Mouse (Mus musculus) layer of hippocampus, adult 2 months (tissue): ENCODE results near the gene Wrap53. TPM values are rescaled to one million over a fixed set of nuclear protein-coding genes. Genes with fewer than 3 reads are reported as not detected.

Experiments
- DNase-seq, 2 experiments: peaks; one replicate each; pipeline ENCODE4 v3.0.0; 2022; ENCODE audit warnings: low spot score in 2 of 2
- H3K27ac ChIP-seq: fragments of 200-600 bp; 2 replicates; pipeline ENCODE4 v1.8.1; 2022
- H3K4me3 ChIP-seq: fragments of 200-600 bp; 2 replicates; pipeline ENCODE4 v1.8.1; 2022; ENCODE audit warnings: mild to moderate bottlenecking
- CTCF ChIP-seq: fragments of 200-600 bp; conservative IDR thresholded peaks from 2 replicates; pipeline ENCODE4 v1.8.1; 2022; ENCODE audit warnings: antibody characterized with exemption, mild to moderate bottlenecking, moderate library complexity
- total RNA-seq, 2 experiments: library from RNA; stranded (reverse); gene quantifications; 2 replicates each; pipeline ENCODE4 v1.2.3; 2021

Wrap53 gene
- total RNA-seq, 2 experiments from 2014 or later = 12.0 to 14.3 TPM

DNA sequence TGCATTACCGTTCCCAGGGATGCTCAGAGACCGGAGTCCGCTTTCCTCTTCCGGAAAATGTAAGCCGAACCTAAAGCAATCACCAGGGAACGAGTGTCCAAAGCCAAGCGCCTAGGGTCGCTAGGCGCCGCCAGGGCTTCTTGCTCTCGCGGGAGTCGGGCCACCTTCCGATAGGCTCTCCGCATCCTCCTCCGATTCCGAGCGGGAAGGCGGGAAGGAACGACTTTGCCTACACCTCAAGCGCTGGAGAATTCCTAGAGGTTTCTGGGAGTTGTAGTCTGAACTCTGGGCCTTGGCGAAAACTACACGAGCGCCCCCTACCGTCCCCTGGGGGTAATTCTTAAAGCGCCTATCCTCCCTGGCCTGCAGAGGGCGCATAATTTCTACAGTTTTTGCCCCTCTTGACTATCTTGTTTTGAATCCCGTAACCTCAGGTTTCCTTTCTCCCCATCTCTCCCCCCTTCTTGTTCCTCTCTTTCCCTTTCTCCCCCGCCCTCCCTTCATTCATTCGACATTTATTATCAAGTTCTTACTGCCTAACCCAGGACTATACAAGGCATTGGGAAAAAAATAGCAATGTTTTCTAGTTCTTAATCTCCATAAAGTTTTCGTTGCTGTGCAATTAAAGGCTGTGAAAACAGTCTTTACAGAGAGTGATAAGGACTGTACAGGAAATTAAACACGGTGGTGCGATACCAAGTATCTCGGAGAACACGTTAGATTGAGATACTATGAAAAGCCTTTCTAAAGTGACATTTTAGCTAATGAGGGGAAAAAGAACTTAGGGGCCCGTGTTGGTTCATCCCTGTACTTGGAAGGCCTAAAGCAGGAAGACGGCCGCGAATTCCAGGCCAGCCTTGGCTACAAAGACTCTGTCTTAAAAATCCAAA is 682 bp downstream of the Wrap53 start:
- Histone ChIP-seq H3K4me3 (peak overlapping the region; percentile 94), H3K27ac (peak overlapping the region; percentile 98)
- DNase-seq = peak; percentile 97 to 99
- peak; percentile 99 for TF ChIP-seq CTCF

DNA sequence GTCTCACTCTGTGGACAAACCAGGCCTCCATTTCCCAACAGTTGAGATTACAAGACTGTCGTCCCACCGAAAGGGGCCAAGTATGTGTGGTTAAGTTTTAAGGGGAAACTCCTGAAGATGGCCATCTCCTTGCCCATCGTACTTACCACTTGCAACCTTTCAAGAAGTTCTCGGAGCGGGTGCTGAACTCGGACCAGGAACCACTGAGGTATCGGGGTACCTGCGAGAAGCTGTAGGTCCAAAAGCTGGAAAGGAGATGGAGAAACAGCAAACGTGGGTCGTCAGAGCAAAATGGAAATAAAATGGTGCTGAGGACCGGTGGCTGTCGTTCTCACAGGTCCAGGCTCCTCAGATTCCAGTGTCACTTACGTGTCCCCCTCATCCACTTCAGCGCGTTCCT is 1.8 kb downstream of the Wrap53 start:
- no peak for DNase-seq
- TF ChIP-seq CTCF = no peak
- H3K4me3 ChIP-seq = peak overlapping the region; percentile 94
- peak overlapping the region; percentile 84 for H3K27ac ChIP-seq

DNA sequence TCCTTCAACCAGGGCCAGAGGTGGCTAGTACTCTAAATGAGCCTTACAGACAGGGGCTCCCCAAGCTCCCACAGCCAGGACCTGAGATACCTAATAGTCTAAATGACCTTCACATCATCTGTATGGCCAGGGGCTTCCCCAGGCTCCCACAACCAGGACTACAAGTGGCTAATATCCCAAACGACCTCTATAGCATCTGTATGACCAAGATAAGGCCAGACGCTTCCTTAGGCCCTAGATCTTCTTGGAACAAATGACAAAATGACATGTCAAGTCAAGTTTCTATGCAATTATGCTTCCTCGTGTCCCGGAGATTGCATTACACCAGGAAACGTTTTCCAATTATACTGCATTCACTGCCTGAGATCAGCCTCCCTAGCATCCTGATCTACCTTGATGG is 3.7 kb downstream of the Wrap53 start:
- TF ChIP-seq CTCF = no peak
- Histone ChIP-seq H3K27ac (no peak overlapping the region), H3K4me3 (no peak overlapping the region)
- DNase-seq = no peak

DNA sequence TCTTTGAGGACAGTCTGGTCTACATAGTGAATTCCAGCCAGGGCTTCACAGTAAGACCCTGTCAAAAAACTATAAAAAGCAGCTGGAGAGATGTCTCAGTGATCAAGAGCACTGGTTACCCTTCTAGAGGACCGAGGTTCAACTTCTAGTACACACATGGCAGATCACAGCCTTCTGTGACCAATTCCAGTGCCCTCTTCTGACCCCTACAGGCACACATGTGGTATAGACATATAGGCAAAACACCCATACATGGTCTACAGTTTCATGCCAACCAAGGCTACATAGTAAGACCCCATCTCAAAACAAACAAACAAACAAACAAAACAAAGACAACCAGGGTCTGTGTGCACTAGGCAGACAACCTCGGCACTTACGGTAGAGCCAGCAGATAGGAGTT is 4.8 kb downstream of the Wrap53 start:
- Histone ChIP-seq H3K4me3 (no peak overlapping the region), H3K27ac (no peak overlapping the region)
- no peak for DNase-seq
- TF ChIP-seq CTCF = peak; percentile 67

DNA sequence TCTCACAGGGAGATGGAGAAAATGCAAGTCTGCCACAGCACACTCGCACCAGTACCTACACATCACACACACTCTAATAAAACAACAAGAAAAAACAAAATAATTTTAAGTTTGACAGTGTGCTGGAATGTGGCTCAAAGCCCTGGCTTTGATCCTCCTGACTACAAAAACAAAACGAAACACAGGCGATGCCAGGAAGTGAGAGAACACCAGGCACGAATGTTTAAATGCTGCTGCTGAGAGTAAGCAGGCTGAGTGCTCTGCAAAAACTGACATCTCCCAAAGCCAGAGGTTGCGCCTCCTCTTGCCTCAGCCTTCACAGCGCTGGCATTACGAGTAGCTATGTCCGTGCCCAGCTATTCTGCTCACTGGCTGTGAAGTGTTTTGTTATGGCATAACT is 14.9 kb downstream of the Wrap53 start:
- no peak for DNase-seq
- Histone ChIP-seq H3K27ac (peak overlapping the region; percentile 75), H3K4me3 (no peak overlapping the region)
- TF ChIP-seq CTCF = no peak

DNA sequence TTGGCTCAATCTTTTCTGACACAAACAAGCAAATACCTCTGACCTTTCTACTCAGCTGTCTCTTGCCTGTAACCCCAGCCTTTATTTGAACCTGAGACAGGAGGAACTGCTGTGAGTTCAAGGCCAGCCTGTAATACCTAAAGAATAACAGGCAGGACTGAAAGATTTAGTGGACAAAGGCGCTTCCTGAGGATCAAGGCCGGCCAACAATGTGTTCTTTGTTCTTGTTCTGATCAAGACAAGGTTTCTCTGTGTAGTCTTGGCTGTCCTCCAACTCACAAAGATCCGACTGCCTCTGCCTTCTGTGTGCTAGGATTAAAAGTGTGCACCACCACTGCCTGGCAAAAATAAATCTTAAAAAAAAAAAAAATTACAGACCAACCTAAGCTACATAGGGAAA is 15.7 kb downstream of the Wrap53 start:
- DNase-seq = no peak
- Histone ChIP-seq H3K27ac (peak overlapping the region; percentile 75), H3K4me3 (no peak overlapping the region)
- TF ChIP-seq CTCF = no peak

DNA sequence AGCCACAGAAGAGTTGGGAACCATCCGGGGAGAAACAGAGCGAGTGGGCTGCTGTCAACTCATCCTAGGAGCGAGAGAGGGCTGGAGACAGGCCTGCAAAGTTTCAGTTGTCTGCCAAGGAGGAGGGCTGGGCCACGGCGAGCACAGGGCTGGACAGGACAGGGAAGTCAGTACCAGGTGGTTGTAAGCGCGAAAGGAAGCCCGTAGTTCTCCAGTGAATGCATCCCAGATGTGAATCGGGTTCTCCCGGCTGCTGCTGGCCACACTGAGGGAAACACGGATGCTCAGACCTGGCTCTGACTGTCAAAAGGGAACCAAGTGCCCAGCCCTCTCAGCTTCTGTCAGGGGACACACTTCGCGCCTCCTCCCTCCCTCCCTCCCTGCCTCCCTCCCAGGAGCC is 16.7 kb downstream of the Wrap53 start:
- Histone ChIP-seq H3K27ac (peak overlapping the region; percentile 75), H3K4me3 (no peak overlapping the region)
- no peak for DNase-seq
- TF ChIP-seq CTCF = no peak

DNA sequence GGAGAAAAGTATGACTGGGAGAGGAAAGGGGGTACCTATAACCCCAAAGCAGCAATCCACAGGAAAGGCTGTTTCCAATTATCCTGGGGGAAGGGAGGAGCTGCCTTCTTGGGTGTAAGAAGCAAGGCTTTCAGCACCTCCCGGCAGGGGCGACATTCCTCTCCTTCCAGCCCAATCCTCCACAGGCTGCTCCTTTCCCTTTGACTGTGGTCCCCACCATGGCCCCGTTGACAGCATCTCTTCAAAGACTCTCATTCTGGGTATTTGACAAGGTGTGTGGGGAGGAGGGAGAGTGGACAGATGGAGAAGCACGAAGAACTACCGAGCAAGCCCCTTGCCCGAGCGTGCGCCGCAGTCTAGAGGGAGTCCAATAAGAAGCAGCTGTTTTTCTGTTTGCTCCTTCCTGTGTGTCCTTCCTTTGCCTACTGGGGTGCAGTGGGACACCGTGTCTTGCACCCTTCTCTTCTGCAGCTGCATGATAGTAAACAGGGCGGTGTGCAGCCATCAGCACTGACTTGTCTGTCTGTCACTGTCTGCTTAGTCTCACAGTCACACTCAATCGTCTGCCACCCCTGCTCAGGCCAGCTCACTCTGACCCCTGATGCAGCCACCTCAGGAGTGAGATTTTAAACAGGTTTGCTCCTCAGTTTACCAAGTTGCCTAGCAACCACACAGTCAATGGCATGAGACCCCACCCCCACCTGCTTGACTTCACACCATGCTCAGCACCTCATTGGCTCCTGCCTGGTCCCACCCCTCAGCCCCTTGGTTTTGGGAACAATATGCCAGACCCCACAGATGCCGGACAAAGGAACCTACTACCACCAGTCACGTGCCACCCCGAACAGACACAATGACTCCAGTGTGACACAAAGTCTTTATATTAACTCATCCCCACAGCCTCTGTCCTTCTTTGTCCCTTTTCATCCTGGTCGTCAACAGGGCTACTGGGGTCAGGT is 18.9 kb downstream of the Wrap53 start:
- peak; percentile 29; the same call in 1 of the 2 replicates for TF ChIP-seq CTCF
- Histone ChIP-seq H3K27ac (peak overlapping the region; percentile 98), H3K4me3 (peak overlapping the region; percentile 83)
- DNase-seq = no peak

DNA sequence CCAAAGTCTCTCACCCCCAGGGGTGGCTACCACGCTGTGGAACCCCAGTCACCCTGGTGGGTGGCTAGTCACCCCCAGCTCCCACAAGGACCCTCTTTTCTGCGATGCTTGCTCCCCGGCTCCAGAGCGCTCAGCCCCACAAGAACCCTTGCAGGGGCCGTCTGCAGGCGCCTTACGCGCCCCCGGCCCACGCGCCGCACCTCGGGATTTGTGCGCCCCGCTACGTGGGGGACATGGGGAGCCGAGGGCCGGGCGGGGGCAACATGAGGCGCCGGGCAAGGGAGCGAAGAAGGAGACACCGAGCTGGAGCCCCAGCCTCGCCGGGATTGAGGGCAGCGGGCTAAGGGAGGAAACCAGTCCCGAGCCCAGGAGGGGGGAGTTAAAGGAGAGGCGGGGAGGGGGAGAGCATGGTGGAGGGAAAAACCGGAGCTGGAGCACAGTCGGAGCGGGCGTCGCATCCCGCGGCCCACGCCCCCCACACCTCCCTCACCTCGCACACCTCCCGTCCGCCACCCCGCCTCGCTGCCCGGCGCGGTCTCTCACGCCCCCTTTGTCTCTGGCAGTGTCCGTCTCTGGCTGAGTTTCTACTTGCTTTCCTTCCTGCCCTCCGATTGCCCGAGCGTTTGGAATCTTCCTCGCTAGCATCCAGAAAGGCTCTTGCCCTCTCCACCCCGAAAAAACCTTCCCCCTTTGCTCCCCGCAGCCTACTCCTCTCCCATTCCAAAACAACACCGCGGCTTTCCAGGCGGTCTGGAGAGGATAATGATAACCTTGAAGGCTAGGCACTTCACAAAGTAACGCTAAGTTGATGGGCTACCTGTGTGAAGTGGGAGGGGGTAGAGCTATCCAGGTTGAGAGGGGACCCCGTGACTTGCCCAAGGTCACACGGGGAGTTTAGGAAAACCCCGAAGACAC is 19.9 kb downstream of the Wrap53 start, which contains the start of gene Efnb3:
Efnb3 (minus strand) TSS at position 355 of the 915 bp plus-strand sequence.
- TF ChIP-seq CTCF = no peak
- Histone ChIP-seq H3K27ac (peak within 1 kb of the TSS; percentile 98), H3K4me3 (peak within 1 kb of the TSS; percentile 83)
- no peak for DNase-seq

DNA sequence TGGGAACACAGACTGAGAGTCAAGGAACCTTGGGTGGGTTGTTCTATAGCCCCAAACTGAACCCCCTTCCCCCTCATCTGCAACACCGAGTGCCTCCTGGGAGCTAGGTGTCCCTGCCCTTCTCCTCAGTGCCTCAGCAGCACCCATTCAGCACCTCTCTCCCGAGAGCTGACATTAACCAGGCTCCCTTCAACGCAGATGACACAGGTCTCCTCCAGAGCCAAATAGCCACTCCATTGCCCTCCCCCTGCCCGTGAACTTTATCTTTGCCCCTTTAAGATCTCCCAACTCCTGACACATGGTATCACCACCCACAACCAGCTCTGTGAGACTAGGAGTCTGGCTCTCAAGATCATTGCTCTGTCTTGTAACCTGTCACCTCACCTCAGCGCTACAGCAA is 20.9 kb downstream of the Wrap53 start:
- Histone ChIP-seq H3K27ac (peak overlapping the region; percentile 98), H3K4me3 (peak overlapping the region; percentile 83)
- no peak for TF ChIP-seq CTCF
- DNase-seq = no peak

DNA sequence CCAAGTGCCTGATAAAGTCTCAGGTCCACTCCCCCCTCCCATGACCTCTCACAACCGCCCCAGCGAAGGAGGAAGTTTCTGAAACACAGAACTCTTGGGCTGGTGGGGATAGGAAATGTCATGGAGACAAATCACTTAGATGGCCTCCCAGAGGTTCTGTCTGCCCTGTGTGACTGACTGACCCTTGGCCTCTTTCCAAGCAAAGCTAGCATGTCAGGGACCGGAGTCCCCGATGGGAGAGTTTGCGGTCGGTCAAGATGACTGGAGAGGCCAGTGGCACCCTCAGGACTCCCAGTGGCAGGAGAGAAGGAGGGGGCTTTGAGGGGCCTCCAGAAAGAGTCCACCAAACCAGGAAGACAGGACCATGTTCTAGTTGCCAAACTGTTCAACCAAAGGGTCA is 21.3 kb downstream of the Wrap53 start:
- Histone ChIP-seq H3K27ac (peak overlapping the region; percentile 98), H3K4me3 (peak overlapping the region; percentile 83)
- TF ChIP-seq CTCF = no peak
- DNase-seq = no peak

DNA sequence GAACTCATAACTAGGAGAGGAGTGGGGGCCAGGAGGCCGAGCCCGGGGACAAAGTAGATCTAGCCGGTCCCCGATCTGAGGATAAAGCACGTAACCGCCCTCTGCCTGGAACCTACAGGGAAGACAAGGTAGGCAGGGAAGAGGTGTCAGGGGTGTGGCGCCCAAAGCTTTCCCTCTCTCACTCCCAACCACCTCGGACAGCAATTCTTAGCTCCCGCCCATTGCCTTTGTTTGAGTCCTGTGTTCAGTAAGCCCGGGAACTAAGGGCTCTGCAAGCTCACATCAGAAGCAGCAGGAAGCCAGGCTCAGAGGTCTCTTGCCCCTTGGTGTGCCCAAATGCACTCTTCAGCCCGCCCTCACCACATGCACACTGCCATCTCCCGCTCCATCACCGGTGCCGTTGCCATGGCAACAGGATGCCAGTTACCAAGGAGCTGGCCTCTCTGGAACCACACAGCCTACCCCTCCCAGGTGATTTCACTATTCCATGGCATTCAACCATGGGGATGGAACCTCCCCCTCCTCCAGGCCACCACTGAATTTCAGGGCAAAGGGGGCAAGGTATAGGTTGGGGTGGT is 22.6 kb downstream of the Wrap53 start:
- DNase-seq = peak in 1 of 2 experiments; percentile 65
- no peak for TF ChIP-seq CTCF
- peak overlapping the region; percentile 98 for H3K27ac ChIP-seq
- H3K4me3 ChIP-seq = peak overlapping the region; percentile 83
